8 mouse cellular contexts compared by ENCODE assay signal in the genomic region with DNA sequence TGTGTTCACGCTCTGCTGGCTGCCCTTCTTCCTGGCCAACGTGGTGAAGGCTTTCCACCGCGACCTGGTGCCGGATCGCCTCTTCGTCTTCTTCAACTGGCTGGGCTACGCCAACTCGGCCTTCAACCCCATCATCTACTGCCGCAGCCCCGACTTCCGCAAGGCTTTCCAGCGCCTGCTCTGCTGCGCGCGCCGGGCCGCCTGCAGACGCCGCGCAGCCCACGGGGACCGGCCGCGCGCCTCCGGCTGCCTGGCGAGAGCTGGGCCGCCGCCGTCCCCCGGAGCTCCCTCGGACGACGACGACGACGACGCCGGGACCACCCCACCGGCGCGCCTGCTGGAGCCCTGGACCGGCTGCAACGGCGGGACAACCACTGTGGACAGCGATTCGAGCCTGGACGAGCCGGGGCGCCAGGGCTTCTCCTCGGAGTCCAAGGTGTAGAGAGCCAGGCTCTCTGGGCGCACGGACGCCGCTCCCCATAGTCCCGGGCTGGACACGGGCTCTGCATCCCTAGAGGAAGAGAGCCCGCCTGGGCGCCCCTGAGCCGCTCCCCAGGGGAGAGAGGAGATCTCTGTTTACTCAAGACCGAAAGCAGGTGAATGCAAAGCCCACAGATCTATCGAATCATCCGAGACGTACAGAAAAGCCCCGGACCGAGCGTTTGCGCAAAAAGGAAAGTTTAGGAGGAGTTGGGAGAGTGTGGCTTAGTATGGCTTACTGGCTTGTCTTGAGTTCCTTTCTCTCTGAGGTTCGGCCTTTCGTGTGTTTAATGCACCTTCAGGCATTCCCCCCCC. TPM values are rescaled to one million over a fixed set of nuclear protein-coding genes. Genes with fewer than 3 reads are reported as not detected.
DNase-seq lines count a peak whose midpoint lies in the region; ATAC-seq and TF ChIP-seq lines count a peak whose summit lies in the region.

No protein-coding gene starts in this region.

- H3K36me3 ChIP-seq in ES-Bruce4 (ENCODE audit: control insufficient read depth, insufficient read depth, low read length, poor library complexity, severe bottlenecking): no peaks in the 10 kb centered on the region
- H3K36me3 ChIP-seq in forebrain, embryonic 13.5 days (ENCODE audit: poor library complexity, severe bottlenecking): no peaks in the 10 kb centered on the region
- H3K36me3 ChIP-seq in hindbrain, embryonic 12.5 days: no peaks in the 10 kb centered on the region
- no peaks in the 10 kb centered on the region for H3K36me3 ChIP-seq in liver, adult 2 months (ENCODE audit: control insufficient read depth, insufficient read depth, low read length)
- H3K36me3 ChIP-seq in midbrain, embryonic 16.5 days (ENCODE audit: control insufficient read depth, insufficient read depth, low read length): no peaks in the 10 kb centered on the region

- H3K4me2 ChIP-seq in forebrain, embryonic 13.5 days: peak overlapping the region; percentile 94
- H3K4me2 ChIP-seq in hindbrain, embryonic 12.5 days (replicated peaks): peak overlapping the region; percentile 97
- H3K4me2 ChIP-seq in midbrain, embryonic 16.5 days (ENCODE audit: low read length): peak overlapping the region; percentile 92

- WGBS in forebrain, embryonic 13.5 days: under 1% methylated on average over 70 of the region's 71 CpGs
- under 1% methylated on average over 71 of the region's 71 CpGs for WGBS in hindbrain, embryonic 12.5 days
- 1% methylated on average over 71 of the region's 71 CpGs for WGBS in liver, adult 2 months
- WGBS in midbrain, embryonic 16.5 days: under 1% methylated on average over 71 of the region's 71 CpGs

- TF ChIP-seq EP300 in ES-Bruce4 (IDR thresholded peaks at IDR 0.05; ENCODE audit: insufficient read depth, low read depth, low read length): no peak

- no peak for TF ChIP-seq CTCF in ES-Bruce4 (IDR thresholded peaks at IDR 0.05; ENCODE audit: low read depth, low read length)
- TF ChIP-seq CTCF in liver, adult 2 months (IDR thresholded peaks at IDR 0.05; ENCODE audit: low read depth, low read length): no peak

- no peaks in the 10 kb centered on the region for H3K79me2 ChIP-seq in liver, adult 2 months (ENCODE audit: control insufficient read depth, insufficient read depth, low read length)

- 0 out of 2 replicates have a peak, but pooled peaks have one; percentile 5 for ATAC-seq in forebrain, embryonic 13.5 days
- no peak for ATAC-seq in hindbrain, embryonic 12.5 days (ENCODE audit: low FRiP score)
- ATAC-seq in midbrain, embryonic 16.5 days: 0 out of 2 replicates have a peak, but pooled peaks have one; percentile 1

- no peaks in the 10 kb centered on the region for H3K4me1 ChIP-seq in ES-Bruce4 (ENCODE audit: control insufficient read depth, insufficient read depth, low read length)
- peaks cover 44% of the 10 kb centered on the region for H3K4me1 ChIP-seq in forebrain, embryonic 13.5 days
- peaks cover 33% of the 10 kb centered on the region for H3K4me1 ChIP-seq in hindbrain, embryonic 12.5 days
- H3K4me1 ChIP-seq in liver, adult 2 months (ENCODE audit: control insufficient read depth, insufficient read depth, low read length): no peaks in the 10 kb centered on the region
- peaks cover 34% of the 10 kb centered on the region for H3K4me1 ChIP-seq in midbrain, embryonic 16.5 days (ENCODE audit: control insufficient read depth, insufficient read depth, low read length)

- H3K27ac ChIP-seq in ES-Bruce4 (ENCODE audit: insufficient read depth, low read length): no peak overlapping the region
- H3K27ac ChIP-seq in forebrain, embryonic 13.5 days: no peak overlapping the region
- H3K27ac ChIP-seq in hindbrain, embryonic 12.5 days: no peak overlapping the region
- 0 out of 2 replicates have a peak overlapping the region, but pooled peaks have one; percentile 19 for H3K27ac ChIP-seq in liver, adult 2 months (replicated peaks; ENCODE audit: insufficient read depth, low read depth, low read length)
- no peak overlapping the region for H3K27ac ChIP-seq in midbrain, embryonic 16.5 days (ENCODE audit: low read length)

- H3K9me3 ChIP-seq in ES-Bruce4 (replicated peaks; ENCODE audit: control insufficient read depth, insufficient read depth, low read length, poor library complexity, severe bottlenecking): no peaks in the 10 kb centered on the region
- H3K9me3 ChIP-seq in forebrain, embryonic 13.5 days (replicated peaks): no peaks in the 10 kb centered on the region
- no peaks in the 10 kb centered on the region for H3K9me3 ChIP-seq in hindbrain, embryonic 12.5 days (replicated peaks)
- H3K9me3 ChIP-seq in midbrain, embryonic 16.5 days (replicated peaks; ENCODE audit: control insufficient read depth, low read length, poor library complexity, severe bottlenecking): no peaks in the 10 kb centered on the region

- peak; percentile 56 for DNase-seq in ZHBTc4 (ENCODE audit: low read depth, low spot score)
- no peak for DNase-seq in liver, adult 2 months (ENCODE audit: extremely low read depth, low read depth, low spot score)
- peak; percentile 63 for DNase-seq in thymus, postnatal 4 days
- DNase-seq in cerebellum, adult 18-20 months: no peak

- H3K4me3 ChIP-seq in ES-Bruce4 (ENCODE audit: low read depth, low read length): peak overlapping the region; percentile 69
- peak overlapping the region; percentile 55 for H3K4me3 ChIP-seq in forebrain, embryonic 13.5 days
- H3K4me3 ChIP-seq in hindbrain, embryonic 12.5 days: peak overlapping the region; percentile 57
- H3K4me3 ChIP-seq in liver, adult 2 months (ENCODE audit: insufficient read depth, low read depth, low read length): peak overlapping the region; percentile 27
- peak overlapping the region; percentile 58 for H3K4me3 ChIP-seq in midbrain, embryonic 16.5 days (ENCODE audit: low read depth, low read length)

- no peak for TF ChIP-seq POLR2A in ES-Bruce4 (IDR thresholded peaks at IDR 0.05; ENCODE audit: insufficient read depth, low read length)
- no peak for TF ChIP-seq POLR2A in liver, adult 2 months (IDR thresholded peaks at IDR 0.05; ENCODE audit: extremely low read depth, insufficient read depth, low read length)

- H3K27me3 ChIP-seq in ES-Bruce4 (ENCODE audit: control insufficient read depth, insufficient read depth, low read length, poor library complexity, severe bottlenecking): peaks cover 32% of the 10 kb centered on the region
- H3K27me3 ChIP-seq in forebrain, embryonic 13.5 days: peaks cover 80% of the 10 kb centered on the region
- H3K27me3 ChIP-seq in hindbrain, embryonic 12.5 days: peaks cover 85% of the 10 kb centered on the region
- H3K27me3 ChIP-seq in liver, adult 2 months (ENCODE audit: control insufficient read depth, insufficient read depth, low read length): peaks cover 21% of the 10 kb centered on the region
- H3K27me3 ChIP-seq in midbrain, embryonic 16.5 days (ENCODE audit: control insufficient read depth, insufficient read depth, low read depth, low read length): peaks cover 32% of the 10 kb centered on the region

- H3K9ac ChIP-seq in ES-Bruce4 (ENCODE audit: low read depth, poor library complexity, severe bottlenecking): peak overlapping the region; percentile 56
- H3K9ac ChIP-seq in forebrain, embryonic 13.5 days: peak overlapping the region; percentile 69
- H3K9ac ChIP-seq in hindbrain, embryonic 12.5 days: peak overlapping the region; percentile 36; the same call in 1 of the 2 replicates
- peak overlapping the region; percentile 22 for H3K9ac ChIP-seq in liver, adult 2 months (ENCODE audit: low read depth, low read length)
- H3K9ac ChIP-seq in midbrain, embryonic 16.5 days (ENCODE audit: low read depth, low read length): peak overlapping the region; percentile 73

RNA-seq across cellular contexts. Expression of a gene that starts 1.5 kb away (rescaled TPM):
- polyA plus RNA-seq in ES-Bruce4 (2011; ENCODE audit: insufficient read depth, insufficient read length, low read depth, missing spikeins): 0.44 and 1.0 TPM in 2 replicates
- polyA plus RNA-seq in forebrain, embryonic 13.5 days (2015; fragmentation: Nextera tagmentation; extraction: Ambion mirVana): 0.39 and 0.77 TPM in 2 replicates
- 0.21 and 0.35 TPM in 2 replicates for polyA plus RNA-seq in hindbrain, embryonic 12.5 days (2016; fragmentation: Nextera tagmentation; extraction: Ambion mirVana)
- 0.40 and 0.65 TPM in 2 replicates for total RNA-seq in liver, adult 2 months (2014; rRNA removed)
- 0.66 and 0.89 TPM in 2 replicates for polyA plus RNA-seq in liver, adult 2 months (2012; rRNA removed)
- 1.0 and 1.3 TPM in 2 replicates for polyA plus RNA-seq in midbrain, embryonic 16.5 days (2015; fragmentation: Nextera tagmentation; extraction: Ambion mirVana)

Comparison
In these comparisons a context has a peak if more than half of its experiments do, and no peak if none do; other contexts are left out.
1. H3K9ac ChIP-seq: peak in every context shown above with its lines; median percentile 73 in midbrain, embryonic 16.5 days; 69 in forebrain, embryonic 13.5 days; 56 in ES-Bruce4; 36 in hindbrain, embryonic 12.5 days; 22 in liver, adult 2 months.
2. DNase-seq: peak in ZHBTc4 (single experiment) and thymus, postnatal 4 days (single experiment); none in liver, adult 2 months (single experiment) and cerebellum, adult 18-20 months (0 of 2).
3. Peak in every context shown above with its lines, with median percentiles within 50 percentile points of each other: H3K4me3 ChIP-seq and H3K4me2 ChIP-seq.